Mouse (Mus musculus) small intestine, adult 2 months (tissue): ENCODE results near the gene Pi4ka.

Experiments used
- CTCF ChIP-seq: fragments of 200-500 bp; IDR thresholded peaks from 2 replicates; pipeline ENCODE4 v1.5.1; 2012; ENCODE audit warnings: low read depth, mild to moderate bottlenecking, control low read depth, inconsistent platforms, low read length, moderate library complexity, mixed read lengths; ENCODE audit not compliant: insufficient replicate concordance, insufficient read length; ENCODE audit errors: extremely low read depth
- POLR2A ChIP-seq: fragments of 200-500 bp; IDR thresholded peaks from 2 replicates; pipeline ENCODE4 v1.6.1; 2012; ENCODE audit warnings: low read depth, mild to moderate bottlenecking, control low read depth, inconsistent platforms, low read length, moderate library complexity

DNA sequence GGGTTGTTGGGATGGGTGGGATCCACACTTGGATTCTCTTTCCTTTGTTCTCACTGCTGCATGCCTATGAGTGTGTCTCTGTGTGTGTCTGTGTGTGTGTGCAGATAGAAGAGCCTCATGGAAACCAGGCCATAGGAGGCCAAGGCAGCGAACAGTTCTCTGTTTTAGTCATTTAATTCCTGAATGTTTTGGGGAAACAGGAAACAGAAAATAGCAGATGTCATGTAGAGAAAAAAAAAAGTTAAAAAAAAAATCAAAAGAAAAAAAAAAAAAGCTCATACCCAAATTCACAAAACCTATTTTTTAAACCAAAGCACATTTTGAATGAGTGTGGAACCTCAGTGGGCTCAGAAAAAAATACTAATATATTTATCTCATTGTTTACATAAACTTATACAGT lies 144.8 kb downstream of the Pi4ka start:
- no peak for TF ChIP-seq CTCF
- TF ChIP-seq POLR2A = no peak
